Mouse (Mus musculus) liver, embryonic 16.5 days (tissue): ENCODE results near the gene Mlxipl. TPM values are rescaled to one million over a fixed set of nuclear protein-coding genes. Genes with fewer than 3 reads are reported as not detected.

Experiments used
- ATAC-seq: fragments of 200-750 bp; cut with Nextera tagmentation; 2 replicates; pipeline ENCODE4 v1.8.0; 2017; ENCODE audit warnings: low read depth, mild to moderate bottlenecking, moderate number of reproducible peaks, moderate library complexity
- H3K27ac ChIP-seq: fragments of 300-500 bp; sonication (generic); 2 replicates; pipeline ENCODE4 v1.5.1; 2014; ENCODE audit warnings: mild to moderate bottlenecking, low read length
- H3K27me3 ChIP-seq: fragments of 300-500 bp; sonication (generic); 2 replicates; pipeline ENCODE4 v1.6.1; 2014; ENCODE audit warnings: low read depth, low read length, mixed read lengths; ENCODE audit not compliant: control insufficient read depth, insufficient read depth
- H3K36me3 ChIP-seq: fragments of 300-500 bp; sonication (generic); 2 replicates; pipeline ENCODE4 v1.6.1; 2014; ENCODE audit warnings: mild to moderate bottlenecking; ENCODE audit not compliant: control insufficient read depth, insufficient read depth
- H3K4me1 ChIP-seq: fragments of 300-500 bp; sonication (generic); 2 replicates; pipeline ENCODE4 v1.6.1; 2014; ENCODE audit warnings: low read depth, low read length, mixed read lengths; ENCODE audit not compliant: control insufficient read depth
- H3K4me2 ChIP-seq: fragments of 300-500 bp; sonication (generic); 2 replicates; pipeline ENCODE4 v1.6.1; 2014; ENCODE audit warnings: low read depth, low read length, mixed read lengths
- H3K4me3 ChIP-seq: fragments of 300-500 bp; sonication (generic); 2 replicates; pipeline ENCODE4 v1.5.1; 2014; ENCODE audit warnings: low read depth, mild to moderate bottlenecking, low read length
- H3K9ac ChIP-seq: fragments of 300-500 bp; sonication (generic); 2 replicates; pipeline ENCODE4 v1.6.1; 2014; ENCODE audit warnings: low read depth, low read length
- H3K9me3 ChIP-seq: fragments of 300-500 bp; sonication (generic); replicated peaks from 2 replicates; pipeline ENCODE4 v1.6.1; 2016; ENCODE audit warnings: low read length; ENCODE audit not compliant: control insufficient read depth
- WGBS: fragments of 180-500 bp; shearing (Covaris S2); extraction: QIAGEN DNeasy Blood & Tissue Kit; methylation state at CpG from one replicate; pipeline ENCODE4 v1.1.7; 2014; ENCODE audit not compliant: insufficient replicate concordance; 5-methylcytosine and 5-hydroxymethylcytosine counted together
- polyA plus RNA-seq: library from polyadenylated mRNA; unstranded; fragments of >200 nt; fragmentation: Nextera tagmentation; extraction: Ambion mirVana; gene quantifications from 2 replicates; pipeline ENCODE4 v1.2.1, GENCODE M21; 2015

Gene Mlxipl
- polyA plus RNA-seq, 1 experiment from 2014 or later: 14.1 TPM

- Histone ChIP-seq H3K36me3 (no peaks in the 10 kb centered on the region), H3K9ac (no peak overlapping the region), H3K4me3 (no peak overlapping the region), H3K27ac (no peak overlapping the region), H3K9me3 (no peaks in the 10 kb centered on the region), H3K4me1 (peaks cover 6% of the 10 kb centered on the region), H3K4me2 (no peak overlapping the region), H3K27me3 (peaks cover 8% of the 10 kb centered on the region)
- ATAC-seq: no peak
- 46% methylated on average over 4 of the region's 4 CpGs for WGBS
Observed at GRCm38 (mm10) chr5:135120753-135121152, 31.1 kb downstream of the Mlxipl start.

DNA sequence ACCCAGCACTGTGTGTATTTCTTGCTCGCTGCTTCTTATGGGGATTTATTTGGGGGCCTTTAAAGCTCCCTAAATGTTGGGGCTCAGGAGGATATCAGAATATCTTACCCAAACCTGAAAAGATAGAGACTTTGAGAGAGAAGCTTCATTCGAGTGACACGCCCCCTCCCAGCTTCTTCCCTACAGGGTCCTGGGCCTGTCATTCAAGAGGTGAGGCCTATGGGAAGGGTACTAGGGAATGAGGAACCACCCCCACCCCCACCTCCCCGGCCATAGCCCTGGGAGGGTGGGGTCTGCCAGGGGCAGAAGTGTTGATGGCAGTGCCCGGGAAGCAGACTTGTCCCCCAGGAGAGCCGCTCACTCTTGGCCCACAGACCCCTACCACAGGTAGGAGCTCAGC, 36.4 kb downstream of the Mlxipl start:
- Histone ChIP-seq H3K36me3 (no peaks in the 10 kb centered on the region), H3K9ac (no peak overlapping the region), H3K4me1 (no peaks in the 10 kb centered on the region), H3K27ac (no peak overlapping the region), H3K4me2 (no peak overlapping the region), H3K27me3 (peaks cover 6% of the 10 kb centered on the region), H3K9me3 (no peaks in the 10 kb centered on the region), H3K4me3 (no peak overlapping the region)
- WGBS: 57% methylated on average over 6 of the region's 6 CpGs
- no peak for ATAC-seq

DNA sequence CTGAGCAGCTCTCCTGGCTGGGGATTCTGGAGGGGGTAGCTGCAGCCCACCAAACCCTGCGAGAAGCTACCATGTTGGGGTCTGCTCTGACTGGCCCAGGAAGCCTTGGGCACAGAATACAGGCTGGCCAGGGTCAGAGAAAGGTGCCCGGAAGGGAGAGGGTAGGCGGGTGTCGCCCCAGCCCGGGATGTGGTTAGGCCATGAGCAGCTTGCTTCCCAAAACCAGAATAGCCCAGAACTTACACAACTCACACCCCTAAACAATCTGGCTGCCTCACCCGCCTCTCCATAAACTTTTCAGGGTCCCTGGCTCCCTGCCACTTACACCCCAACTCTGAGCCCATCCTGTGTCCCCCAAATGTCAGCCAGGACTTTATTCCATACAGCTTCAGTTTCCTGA, 38.0 kb downstream of the Mlxipl start:
- Histone ChIP-seq H3K4me1 (no peaks in the 10 kb centered on the region), H3K9me3 (no peaks in the 10 kb centered on the region), H3K9ac (no peak overlapping the region), H3K27ac (no peak overlapping the region), H3K36me3 (no peaks in the 10 kb centered on the region), H3K4me3 (no peak overlapping the region), H3K4me2 (no peak overlapping the region), H3K27me3 (peaks cover 6% of the 10 kb centered on the region)
- 36% methylated on average over 6 of the region's 6 CpGs for WGBS
- no peak for ATAC-seq

DNA sequence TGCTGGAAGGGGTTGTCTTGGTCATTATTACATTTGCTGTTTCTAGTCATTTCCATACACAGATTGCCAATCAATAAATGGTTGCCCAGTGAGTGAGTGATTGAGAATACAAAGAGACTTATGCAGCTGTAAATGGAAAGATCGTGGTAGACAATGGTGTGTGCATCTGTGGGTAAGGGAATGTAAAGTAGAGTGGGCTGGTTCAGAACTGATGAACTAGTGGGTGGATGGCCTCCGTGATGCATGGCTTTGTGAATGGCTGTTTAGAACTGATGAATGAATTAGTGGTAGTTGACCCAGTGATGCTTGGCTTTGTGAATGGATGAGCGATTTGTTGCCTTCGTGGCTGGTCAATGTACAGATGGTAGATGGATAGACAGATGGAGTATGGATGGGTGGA, 40.1 kb downstream of the Mlxipl start:
- 70% methylated on average over 4 of the region's 4 CpGs for WGBS
- ATAC-seq: no peak
- no peaks in the 10 kb centered on the region for H3K9me3 ChIP-seq
- no peak overlapping the region for H3K9ac ChIP-seq
- no peak overlapping the region for H3K4me3 ChIP-seq
- H3K4me1 ChIP-seq: peaks cover 8% of the 10 kb centered on the region
- H3K27ac ChIP-seq: no peak overlapping the region
- peaks cover 21% of the 10 kb centered on the region for H3K27me3 ChIP-seq
- no peak overlapping the region for H3K4me2 ChIP-seq
- no peaks in the 10 kb centered on the region for H3K36me3 ChIP-seq

DNA sequence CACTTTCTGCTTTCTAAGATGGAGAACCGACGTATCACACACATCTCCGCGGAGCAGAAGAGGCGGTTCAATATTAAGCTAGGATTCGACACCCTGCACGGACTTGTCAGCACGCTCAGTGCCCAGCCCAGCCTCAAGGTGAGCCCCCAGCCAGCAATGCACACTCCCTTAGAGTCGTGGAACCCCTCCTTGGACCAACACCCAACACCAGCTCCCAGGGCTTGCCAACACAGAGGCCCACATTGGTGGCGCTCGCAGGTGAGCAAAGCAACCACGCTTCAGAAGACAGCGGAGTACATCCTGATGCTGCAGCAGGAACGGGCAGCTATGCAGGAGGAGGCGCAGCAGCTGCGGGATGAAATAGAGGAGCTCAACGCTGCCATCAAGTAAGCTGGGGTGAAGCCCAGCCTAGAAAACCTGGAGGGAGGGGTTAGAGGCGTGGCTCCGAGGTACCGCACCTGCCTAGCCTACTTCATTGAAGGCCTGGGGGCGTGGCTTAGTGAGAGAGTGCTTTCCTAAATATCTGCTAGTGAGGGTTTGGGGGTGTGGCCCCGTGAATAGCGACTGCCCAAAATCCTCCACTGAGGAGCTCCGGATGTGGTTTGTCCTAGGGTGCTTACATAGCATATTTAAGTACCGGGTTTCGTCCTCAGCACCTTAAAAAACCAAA, 44.2 kb downstream of the Mlxipl start:
- H3K27ac ChIP-seq: no peak overlapping the region
- H3K9me3 ChIP-seq: no peaks in the 10 kb centered on the region
- no peaks in the 10 kb centered on the region for H3K36me3 ChIP-seq
- H3K4me1 ChIP-seq: peaks cover 8% of the 10 kb centered on the region
- H3K4me3 ChIP-seq: peak overlapping the region; percentile 26; the same call in 1 of the 2 replicates
- peak overlapping the region; percentile 53 for H3K4me2 ChIP-seq
- no peak overlapping the region for H3K9ac ChIP-seq
- peaks cover 21% of the 10 kb centered on the region for H3K27me3 ChIP-seq
- ATAC-seq: peak; percentile 59
- WGBS: 9% methylated on average over 26 of the region's 26 CpGs

DNA sequence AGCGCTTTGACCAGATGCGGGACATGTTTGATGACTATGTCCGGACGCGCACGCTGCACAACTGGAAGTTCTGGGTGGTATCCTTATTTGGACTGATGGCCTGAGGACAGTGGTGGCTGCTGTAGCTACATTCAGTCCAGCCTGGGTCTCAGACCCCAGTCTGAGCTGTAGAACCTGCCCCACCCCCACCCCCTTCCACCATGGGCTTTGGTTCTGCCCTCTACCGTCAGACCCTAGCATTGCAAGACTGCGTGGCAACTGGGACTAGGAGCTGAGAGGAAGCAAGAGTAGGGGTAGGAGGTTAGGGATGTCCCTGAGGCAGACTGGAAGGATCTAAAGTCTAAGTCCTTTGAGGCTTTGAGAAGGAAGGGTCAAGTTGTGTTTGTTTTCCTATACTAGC, 44.8 kb downstream of the Mlxipl start:
- no peak for ATAC-seq
- peak overlapping the region; percentile 53 for H3K4me2 ChIP-seq
- peaks cover 21% of the 10 kb centered on the region for H3K27me3 ChIP-seq
- no peaks in the 10 kb centered on the region for H3K9me3 ChIP-seq
- peak overlapping the region; percentile 26; the same call in 1 of the 2 replicates for H3K4me3 ChIP-seq
- peaks cover 8% of the 10 kb centered on the region for H3K4me1 ChIP-seq
- WGBS: 13% methylated on average over 8 of the region's 8 CpGs
- no peak overlapping the region for H3K9ac ChIP-seq
- no peaks in the 10 kb centered on the region for H3K36me3 ChIP-seq
- no peak overlapping the region for H3K27ac ChIP-seq

DNA sequence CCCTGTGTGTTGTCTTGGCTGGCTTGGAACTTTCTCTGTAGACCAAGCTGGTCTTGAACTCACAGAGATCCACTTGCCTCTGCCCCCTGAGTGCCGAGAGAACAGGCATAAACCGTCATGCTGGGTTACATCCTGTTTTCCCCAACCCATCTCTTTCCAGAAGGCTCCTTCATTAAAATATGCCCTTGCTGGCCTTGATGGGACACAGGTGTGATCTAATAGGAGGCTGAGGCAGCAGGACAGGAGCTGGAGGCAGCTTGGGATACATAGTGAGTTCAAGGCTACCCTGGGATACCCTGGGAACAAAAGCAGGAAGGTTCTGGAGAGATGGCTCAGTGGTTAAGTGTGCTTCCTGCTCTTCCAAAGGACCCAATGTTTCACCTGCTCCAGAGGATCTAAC, 50.2 kb downstream of the Mlxipl start:
- Histone ChIP-seq H3K36me3 (no peaks in the 10 kb centered on the region), H3K27me3 (no peaks in the 10 kb centered on the region), H3K9me3 (no peaks in the 10 kb centered on the region), H3K4me3 (no peak overlapping the region), H3K4me1 (no peaks in the 10 kb centered on the region), H3K4me2 (no peak overlapping the region), H3K9ac (no peak overlapping the region), H3K27ac (no peak overlapping the region)
- 45% methylated on average over 2 of the region's 2 CpGs for WGBS
- no peak for ATAC-seq

GRCm38 (mm10) chr5:135144469-135144868, 54.8 kb downstream of the Mlxipl start:
- Histone ChIP-seq H3K9ac (no peak overlapping the region), H3K4me1 (peaks cover 5% of the 10 kb centered on the region; the same call in 1 of the 2 replicates), H3K4me3 (no peak overlapping the region), H3K27ac (no peak overlapping the region), H3K4me2 (no peak overlapping the region), H3K27me3 (no peaks in the 10 kb centered on the region), H3K9me3 (no peaks in the 10 kb centered on the region), H3K36me3 (no peaks in the 10 kb centered on the region)
- 24% methylated on average over 4 of the region's 4 CpGs for whole genome bisulfite sequencing
- no peak for ATAC-seq

GRCm38 (mm10) chr5:135145532-135145931, 55.8 kb downstream of the Mlxipl start:
- no peak overlapping the region for H3K4me2 ChIP-seq
- H3K36me3 ChIP-seq: no peaks in the 10 kb centered on the region
- no peak overlapping the region for H3K4me3 ChIP-seq
- H3K27me3 ChIP-seq: no peaks in the 10 kb centered on the region
- H3K27ac ChIP-seq: no peak overlapping the region
- no peak overlapping the region for H3K9ac ChIP-seq
- H3K9me3 ChIP-seq: no peaks in the 10 kb centered on the region
- peaks cover 8% of the 10 kb centered on the region for H3K4me1 ChIP-seq
- WGBS: 9% methylated on average over 3 of the region's 3 CpGs
- ATAC-seq: no peak
